Mouse (Mus musculus) heart, adult 2 months (tissue): ENCODE results near the gene Igdcc3.

Source experiments
- CTCF ChIP-seq: fragments of 200-600 bp; IDR thresholded peaks from 2 replicates; pipeline ENCODE4 v1.8.1; 2022; ENCODE audit warnings: antibody characterized with exemption, mild to moderate bottlenecking, moderate library complexity
- EP300 ChIP-seq: fragments of 200-500 bp; IDR thresholded peaks from 2 replicates; pipeline ENCODE4 v1.6.1; 2011; ENCODE audit warnings: low read depth, low read length, control low read depth; ENCODE audit not compliant: insufficient read depth
- POLR2A ChIP-seq: fragments of 200-500 bp; IDR thresholded peaks from 2 replicates; pipeline ENCODE4 v1.6.1; 2011; ENCODE audit warnings: mild to moderate bottlenecking, low read depth, low read length, control low read depth; ENCODE audit not compliant: insufficient read depth

DNA sequence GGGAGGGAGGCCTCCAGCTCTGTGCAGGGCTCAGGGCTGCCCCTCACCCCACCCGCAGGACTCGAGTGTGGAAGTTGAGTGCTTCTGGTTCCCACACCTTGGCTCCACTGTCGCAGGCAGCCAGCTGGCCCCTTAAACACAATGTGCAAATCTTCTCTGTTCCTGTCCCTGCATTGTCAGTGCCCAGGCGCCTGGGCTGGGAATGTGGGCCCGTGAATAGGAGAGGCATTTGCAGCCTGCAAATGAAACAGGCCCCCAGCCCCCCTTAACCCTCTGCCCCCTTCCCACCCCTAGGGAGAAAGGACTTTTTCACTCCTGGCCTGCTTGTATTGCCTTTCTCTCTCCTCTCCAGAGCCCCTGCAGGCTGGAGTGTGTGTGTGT, 12.3 kb downstream of the Igdcc3 start:
- TF ChIP-seq POLR2A (no peak), CTCF (no peak), EP300 (no peak)
